Mouse (Mus musculus): ENCODE data around the gene Psma5. TPM values are rescaled to one million over a fixed set of nuclear protein-coding genes. Genes with fewer than 3 reads are reported as not detected.

Psma5 gene
- total and polyA plus RNA-seq, 2 experiments from 2014 or later: 134 to 239 TPM

- H3K27ac ChIP-seq (ENCODE audit: low read depth, low read length): peak overlapping the region; percentile 48; the same call in 1 of the 2 replicates
- DNase-seq: no peak
- no peaks in the 10 kb centered on the region for H3K36me3 ChIP-seq (ENCODE audit: insufficient read depth)
- no peaks in the 10 kb centered on the region for H3K9me3 ChIP-seq (ENCODE audit: low read length)
- peaks cover 25% of the 10 kb centered on the region for H3K4me1 ChIP-seq (ENCODE audit: insufficient read depth)
- no peak overlapping the region for H3K9ac ChIP-seq
- ATAC-seq: no peak
- H3K27me3 ChIP-seq (ENCODE audit: insufficient read depth, low read length): no peaks in the 10 kb centered on the region
- peak overlapping the region; percentile 89; the same call in 1 of the 2 replicates for H3K4me2 ChIP-seq (ENCODE audit: low read depth)
- 82% methylated on average over 8 of the region's 8 CpGs for WGBS
- peak; percentile 27; the same call in 1 of the 2 replicates for TF ChIP-seq CTCF (IDR thresholded peaks at IDR 0.05; ENCODE audit: low read depth)
- H3K4me3 ChIP-seq (ENCODE audit: low read depth, low read length): no peak overlapping the region
Measured at GRCm38 (mm10) chr3:108212406-108212805, 44.3 kb upstream of the Psma5 start.

GRCm38 (mm10) chr3:108214734-108215133 lies 42.0 kb upstream of the Psma5 start:
- ATAC-seq (no peak), DNase-seq (no peak)
- no peaks in the 10 kb centered on the region for H3K36me3 ChIP-seq (ENCODE audit: insufficient read depth)
- no peak for TF ChIP-seq CTCF (IDR thresholded peaks at IDR 0.05; ENCODE audit: low read depth)
- H3K27me3 ChIP-seq (ENCODE audit: insufficient read depth, low read length): no peaks in the 10 kb centered on the region
- peaks cover 12% of the 10 kb centered on the region for H3K4me1 ChIP-seq (ENCODE audit: insufficient read depth)
- H3K4me2 ChIP-seq (ENCODE audit: low read depth): no peak overlapping the region
- H3K4me3 ChIP-seq (ENCODE audit: low read depth, low read length): no peak overlapping the region
- H3K9me3 ChIP-seq (ENCODE audit: low read length): no peaks in the 10 kb centered on the region
- H3K9ac ChIP-seq: no peak overlapping the region
- no peak overlapping the region for H3K27ac ChIP-seq (ENCODE audit: low read depth, low read length)
- 27% methylated on average over 5 of the region's 5 CpGs for WGBS

DNA sequence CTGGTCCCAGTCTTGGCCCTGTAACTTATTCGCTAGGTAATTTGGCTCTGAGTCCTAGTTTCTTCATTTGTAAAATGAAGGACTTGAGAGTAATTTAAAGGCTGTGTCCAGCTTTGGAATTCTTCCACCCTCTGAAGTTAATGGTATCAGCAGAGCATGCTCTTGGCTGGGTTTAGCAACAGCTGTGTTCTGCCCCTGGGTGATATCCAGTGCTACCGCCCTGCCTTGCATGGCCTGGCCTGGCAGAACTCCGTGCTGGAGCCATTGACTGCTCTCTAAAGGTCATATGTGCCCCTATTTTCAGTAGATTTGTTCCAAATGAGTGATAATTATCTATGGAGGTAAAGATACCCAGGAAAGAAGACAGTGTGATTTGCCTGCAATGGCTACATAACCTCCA lies 36.1 kb upstream of the Psma5 start:
- WGBS: 72% methylated on average over 3 of the region's 3 CpGs
- H3K4me3 ChIP-seq (ENCODE audit: low read depth, low read length): no peak overlapping the region
- no peak for TF ChIP-seq CTCF (IDR thresholded peaks at IDR 0.05; ENCODE audit: low read depth)
- no peaks in the 10 kb centered on the region; the same call in 1 of the 2 replicates for H3K4me1 ChIP-seq (ENCODE audit: insufficient read depth)
- H3K4me2 ChIP-seq (ENCODE audit: low read depth): no peak overlapping the region
- H3K9me3 ChIP-seq (ENCODE audit: low read length): no peaks in the 10 kb centered on the region
- no peaks in the 10 kb centered on the region for H3K36me3 ChIP-seq (ENCODE audit: insufficient read depth)
- H3K27me3 ChIP-seq (ENCODE audit: insufficient read depth, low read length): peaks cover 10% of the 10 kb centered on the region
- no peak overlapping the region for H3K9ac ChIP-seq
- H3K27ac ChIP-seq (ENCODE audit: low read depth, low read length): no peak overlapping the region
- ATAC-seq (no peak), DNase-seq (no peak)

GRCm38 (mm10) chr3:108225711-108226557 lies 30.8 kb upstream of the Psma5 start:
- Histone ChIP-seq H3K4me2 (ENCODE audit: low read depth) (peak overlapping the region; percentile 67), H3K36me3 (ENCODE audit: insufficient read depth) (no peaks in the 10 kb centered on the region), H3K27me3 (ENCODE audit: insufficient read depth, low read length) (peaks cover 31% of the 10 kb centered on the region), H3K27ac (ENCODE audit: low read depth, low read length) (no peak overlapping the region), H3K9ac (peak overlapping the region; percentile 33; the same call in 1 of the 2 replicates), H3K4me3 (ENCODE audit: low read depth, low read length) (peak overlapping the region; percentile 41), H3K4me1 (ENCODE audit: insufficient read depth) (peaks cover 4% of the 10 kb centered on the region; the same call in 1 of the 2 replicates), H3K9me3 (ENCODE audit: low read length) (no peaks in the 10 kb centered on the region)
- TF ChIP-seq CTCF (IDR thresholded peaks at IDR 0.05; ENCODE audit: low read depth): no peak
- ATAC-seq: peak; percentile 50
- DNase-seq: no peak
- 4% methylated on average over 62 of the region's 67 CpGs for WGBS

DNA sequence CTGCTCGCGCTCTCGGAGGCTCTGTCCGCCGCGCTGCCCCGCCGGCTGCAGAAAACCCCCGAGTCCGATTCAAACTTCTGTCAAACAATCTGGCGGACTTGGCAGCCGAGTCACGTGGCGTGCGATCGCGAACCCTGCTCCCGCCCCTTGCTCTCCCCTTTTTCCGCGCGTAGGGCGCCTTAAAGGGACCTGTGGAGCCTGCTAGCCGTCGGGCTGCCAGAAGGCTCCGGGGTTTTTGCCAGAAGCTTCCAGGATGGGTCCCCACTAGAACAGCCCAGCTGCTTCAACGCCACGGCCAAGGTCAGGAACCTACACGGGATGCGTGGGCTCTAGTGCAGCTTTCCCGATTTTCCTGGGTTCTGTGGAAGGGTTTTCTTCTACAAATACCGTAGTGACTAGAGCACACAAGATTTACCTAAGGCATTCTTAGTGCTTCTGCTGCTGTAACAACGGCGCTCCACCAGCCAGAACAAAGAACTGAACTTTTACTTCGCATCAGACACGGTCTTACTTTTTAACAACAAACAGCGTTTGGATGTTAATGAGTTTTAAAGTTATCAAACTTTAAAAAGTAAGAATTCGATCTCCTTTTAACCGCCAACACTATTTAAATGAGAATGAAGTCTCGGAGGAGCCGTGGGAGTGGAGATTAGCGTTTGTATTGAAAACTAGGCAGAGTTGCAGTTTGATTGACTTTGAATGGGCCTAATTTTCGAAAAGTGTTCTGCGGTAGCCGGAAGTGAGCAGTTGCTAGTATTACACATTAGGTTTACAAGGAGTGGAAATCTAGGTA lies 30.0 kb upstream of the Psma5 start, which contains the start of gene Sypl2:
Gene Sypl2 (minus strand): TSS at position 91 of the 793 bp plus-strand sequence.
- Histone ChIP-seq H3K27ac (ENCODE audit: low read depth, low read length) (no peak within 1 kb of the TSS), H3K36me3 (ENCODE audit: insufficient read depth) (no peaks in the 10 kb centered on the region), H3K27me3 (ENCODE audit: insufficient read depth, low read length) (peaks cover 31% of the 10 kb centered on the region), H3K4me1 (ENCODE audit: insufficient read depth) (peaks cover 4% of the 10 kb centered on the region; the same call in 1 of the 2 replicates), H3K4me3 (ENCODE audit: low read depth, low read length) (peak within 1 kb of the TSS; percentile 41), H3K9me3 (ENCODE audit: low read length) (no peaks in the 10 kb centered on the region), H3K4me2 (ENCODE audit: low read depth) (peak within 1 kb of the TSS; percentile 67), H3K9ac (peak within 1 kb of the TSS; percentile 33; the same call in 1 of the 2 replicates)
- no peak for TF ChIP-seq CTCF (IDR thresholded peaks at IDR 0.05; ENCODE audit: low read depth)
- peak; percentile 61 for ATAC-seq
- 2% methylated on average over 44 of the region's 44 CpGs for WGBS
- peak; percentile 48 for DNase-seq

DNA sequence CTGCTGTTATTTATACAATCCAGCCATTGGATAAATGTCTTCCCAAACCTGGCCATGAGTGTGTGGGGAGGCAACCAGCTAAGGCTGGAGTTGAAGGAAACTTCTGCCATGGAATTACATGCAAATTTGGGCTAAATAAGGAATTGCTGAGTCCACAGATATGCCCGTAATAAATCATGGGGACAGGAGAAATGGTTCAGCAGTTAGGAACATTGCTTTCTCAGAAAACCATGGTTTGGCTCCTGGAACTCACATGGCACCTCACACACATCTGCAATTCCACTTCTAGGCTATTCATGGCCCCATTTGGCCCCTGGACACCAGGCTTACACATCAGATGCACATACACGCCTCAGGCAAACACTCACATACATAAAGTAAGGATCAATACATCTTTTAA lies 29.2 kb upstream of the Psma5 start:
- WGBS: 87% methylated on average over 2 of the region's 2 CpGs
- H3K27me3 ChIP-seq (ENCODE audit: insufficient read depth, low read length): peaks cover 31% of the 10 kb centered on the region
- no peak overlapping the region; the same call in 1 of the 2 replicates for H3K4me2 ChIP-seq (ENCODE audit: low read depth)
- ATAC-seq (no peak), DNase-seq (no peak)
- no peaks in the 10 kb centered on the region for H3K36me3 ChIP-seq (ENCODE audit: insufficient read depth)
- no peak overlapping the region for H3K9ac ChIP-seq
- H3K4me1 ChIP-seq (ENCODE audit: insufficient read depth): peaks cover 4% of the 10 kb centered on the region; the same call in 1 of the 2 replicates
- no peak for TF ChIP-seq CTCF (IDR thresholded peaks at IDR 0.05; ENCODE audit: low read depth)
- no peak overlapping the region for H3K4me3 ChIP-seq (ENCODE audit: low read depth, low read length)
- H3K27ac ChIP-seq (ENCODE audit: low read depth, low read length): no peak overlapping the region
- no peaks in the 10 kb centered on the region for H3K9me3 ChIP-seq (ENCODE audit: low read length)

Data from forebrain, postnatal 0 days (tissue).